Mouse (Mus musculus) MEL (cell line): ENCODE measurements around the gene Senp7. TPM values are rescaled to one million over a fixed set of nuclear protein-coding genes. Genes with fewer than 3 reads are reported as not detected.

Source experiments
- DNase-seq: peaks from one replicate; pipeline ENCODE4 v3.0.0; 2011; ENCODE audit warnings: low read depth, low spot score
- H3K27ac ChIP-seq: 2 replicates; pipeline ENCODE4 v1.5.1; 2012; ENCODE audit warnings: low read depth, mild to moderate bottlenecking, control low read depth, low read length, moderate library complexity; ENCODE audit not compliant: control insufficient read depth
- H3K27me3 ChIP-seq, 2 experiments: fragments of 150-350 bp in 1 of 2; sonication (generic) in 1 of 2; 2 replicates each; pipeline ENCODE4 v1.6.1; 2012; ENCODE audit warnings: low read length in 2 of 2, mild to moderate bottlenecking in 2 of 2, improper control_type of control experiment in 1 of 2, moderate library complexity in 1 of 2; ENCODE audit not compliant: insufficient read depth in 2 of 2, control insufficient read depth in 1 of 2
- H3K36me3 ChIP-seq, 2 experiments: 2 replicates each; pipeline ENCODE4 v1.6.1; 2012 to 2014; ENCODE audit warnings: low read length in 2 of 2, improper control_type of control experiment in 1 of 2, inconsistent platforms in 1 of 2, mild to moderate bottlenecking in 1 of 2; ENCODE audit not compliant: insufficient read depth in 2 of 2, control insufficient read depth in 1 of 2
- H3K4me1 ChIP-seq, 2 experiments: fragments of 150-350 bp in 1 of 2; sonication (generic) in 1 of 2; 2 replicates each; pipeline ENCODE4 v1.6.1; 2012; ENCODE audit warnings: low read length in 2 of 2, improper control_type of control experiment in 1 of 2, mild to moderate bottlenecking in 1 of 2; ENCODE audit not compliant: insufficient read depth in 2 of 2, control insufficient read depth in 1 of 2
- H3K4me3 ChIP-seq, 2 experiments: fragments of 150-350 bp in 1 of 2; sonication (generic) in 1 of 2; 2 replicates each; pipeline ENCODE4 v1.5.1; 2012; ENCODE audit warnings: low read depth in 2 of 2, low read length in 2 of 2, mild to moderate bottlenecking in 2 of 2, moderate library complexity in 2 of 2, control low read depth in 1 of 2, improper control_type of control experiment in 1 of 2; ENCODE audit not compliant: control insufficient read depth in 1 of 2, insufficient read depth in 1 of 2
- H3K79me2 ChIP-seq: 2 replicates; pipeline ENCODE4 v1.6.1; 2012; ENCODE audit warnings: mild to moderate bottlenecking, low read length, moderate library complexity; ENCODE audit not compliant: control insufficient read depth, poor library complexity, insufficient read depth
- H3K9ac ChIP-seq: 2 replicates; pipeline ENCODE4 v1.6.1; 2012; ENCODE audit warnings: low read depth, mild to moderate bottlenecking, control low read depth, low read length, moderate library complexity; ENCODE audit not compliant: control insufficient read depth, poor library complexity, severe bottlenecking
- H3K9me3 ChIP-seq: fragments of 150-350 bp; sonication (generic); replicated peaks from 2 replicates; pipeline ENCODE4 v1.6.1; 2012; ENCODE audit warnings: mild to moderate bottlenecking, low read length, improper control_type of control experiment, moderate library complexity; ENCODE audit not compliant: insufficient read depth
- BHLHE40 ChIP-seq: IDR thresholded peaks from 2 replicates; pipeline ENCODE4 v1.6.1; 2012; ENCODE audit warnings: low read depth, mild to moderate bottlenecking, inconsistent platforms, low read length, improper control_type of control experiment, borderline replicate concordance
- CHD1 ChIP-seq: IDR thresholded peaks from 2 replicates; pipeline ENCODE4 v1.6.1; 2012; ENCODE audit warnings: low read depth, mild to moderate bottlenecking, inconsistent platforms, low read length, improper control_type of control experiment
- CTCF ChIP-seq, 3 experiments: IDR thresholded peaks in 2 of 3; conservative IDR thresholded peaks in 1 of 3; 2 replicates each; pipeline ENCODE4 v1.5.1; 2011 to 2012; ENCODE audit warnings: low read length in 3 of 3, low read depth in 2 of 3, mild to moderate bottlenecking in 2 of 3, improper control_type of control experiment in 1 of 3, inconsistent platforms in 1 of 3, mixed read lengths in 1 of 3, moderate library complexity in 1 of 3; ENCODE audit not compliant: control insufficient read depth in 1 of 3, insufficient read depth in 1 of 3, poor library complexity in 1 of 3, severe bottlenecking in 1 of 3
- E2F4 ChIP-seq: IDR thresholded peaks from 2 replicates; pipeline ENCODE4 v1.6.1; 2011; ENCODE audit warnings: low read depth, low read length, improper control_type of control experiment, borderline replicate concordance
- ETS1 ChIP-seq: IDR thresholded peaks from 2 replicates; pipeline ENCODE4 v1.6.1; 2012; ENCODE audit warnings: low read depth, mild to moderate bottlenecking, inconsistent platforms, low read length, improper control_type of control experiment, moderate library complexity
- GATA1 ChIP-seq: IDR thresholded peaks from 2 replicates; pipeline ENCODE4 v1.6.1; 2011; ENCODE audit warnings: low read depth, low read length, improper control_type of control experiment
- HCFC1 ChIP-seq: IDR thresholded peaks from 2 replicates; pipeline ENCODE4 v1.6.1; 2012; ENCODE audit warnings: low read depth, mild to moderate bottlenecking, inconsistent platforms, low read length, improper control_type of control experiment, moderate library complexity
- MAFK ChIP-seq: IDR thresholded peaks from 2 replicates; pipeline ENCODE4 v1.6.1; 2011; ENCODE audit warnings: low read depth, mild to moderate bottlenecking, low read length, improper control_type of control experiment, borderline replicate concordance
- MAZ ChIP-seq: IDR thresholded peaks from 2 replicates; pipeline ENCODE4 v1.6.1; 2012; ENCODE audit warnings: low read depth, mild to moderate bottlenecking, inconsistent platforms, low read length, improper control_type of control experiment
- MXI1 ChIP-seq: IDR thresholded peaks from 2 replicates; pipeline ENCODE4 v1.6.1; 2011; ENCODE audit warnings: mild to moderate bottlenecking, low read depth, low read length, improper control_type of control experiment
- NRF1 ChIP-seq: IDR thresholded peaks from 2 replicates; pipeline ENCODE4 v1.6.1; 2014; ENCODE audit warnings: low read depth, mild to moderate bottlenecking, inconsistent platforms, low read length, improper control_type of control experiment, moderate library complexity; ENCODE audit not compliant: poor library complexity, insufficient read depth, severe bottlenecking
- POLR2A ChIP-seq, 2 experiments: IDR thresholded peaks; 2 replicates each; pipeline ENCODE4 v1.6.1; 2011 to 2012; ENCODE audit warnings: low read length in 2 of 2, mild to moderate bottlenecking in 2 of 2, control low read depth in 1 of 2, improper control_type of control experiment in 1 of 2, low read depth in 1 of 2, moderate library complexity in 1 of 2; ENCODE audit not compliant: control insufficient read depth in 1 of 2, insufficient read depth in 1 of 2, poor library complexity in 1 of 2
- POLR2AphosphoS2 ChIP-seq: IDR thresholded peaks from 2 replicates; pipeline ENCODE4 v1.6.1; 2011; ENCODE audit warnings: low read length, improper control_type of control experiment
- POLR2AphosphoS5 ChIP-seq: IDR thresholded peaks from 2 replicates; pipeline ENCODE4 v1.6.1; 2012; ENCODE audit warnings: low read depth, borderline replicate concordance, mild to moderate bottlenecking, inconsistent platforms, low read length, moderate library complexity, mixed read lengths
- RCOR1 ChIP-seq: IDR thresholded peaks from 2 replicates; pipeline ENCODE4 v1.6.1; 2012; ENCODE audit warnings: low read depth, mild to moderate bottlenecking, inconsistent platforms, low read length, improper control_type of control experiment
- SIN3A ChIP-seq: IDR thresholded peaks from 2 replicates; pipeline ENCODE4 v1.6.1; 2012; ENCODE audit warnings: low read length, improper control_type of control experiment, inconsistent platforms
- SMC3 ChIP-seq: IDR thresholded peaks from 2 replicates; pipeline ENCODE4 v1.6.1; 2011; ENCODE audit warnings: low read depth, low read length, improper control_type of control experiment
- TCF12 ChIP-seq: IDR thresholded peaks from 2 replicates; pipeline ENCODE4 v1.6.1; 2014; ENCODE audit warnings: low read depth, mild to moderate bottlenecking, inconsistent platforms, low read length, improper control_type of control experiment, moderate library complexity
- USF1 ChIP-seq: IDR thresholded peaks from 2 replicates; pipeline ENCODE4 v1.6.1; 2014; ENCODE audit warnings: low read depth, mild to moderate bottlenecking, inconsistent platforms, low read length, improper control_type of control experiment, moderate library complexity
- USF2 ChIP-seq, 2 experiments: IDR thresholded peaks; 2 replicates each; pipeline ENCODE4 v1.6.1; 2011 to 2012; ENCODE audit warnings: improper control_type of control experiment in 2 of 2, low read length in 2 of 2, borderline replicate concordance in 1 of 2, inconsistent platforms in 1 of 2, low read depth in 1 of 2, mild to moderate bottlenecking in 1 of 2; ENCODE audit not compliant: insufficient read depth in 1 of 2
- ZC3H11A ChIP-seq: IDR thresholded peaks from 2 replicates; pipeline ENCODE4 v1.6.1; 2012; ENCODE audit warnings: low read depth, mild to moderate bottlenecking, inconsistent platforms, low read length, improper control_type of control experiment
- ZMIZ1 ChIP-seq: IDR thresholded peaks from 2 replicates; pipeline ENCODE4 v1.6.1; 2012; ENCODE audit warnings: low read depth, mild to moderate bottlenecking, inconsistent platforms, low read length, improper control_type of control experiment, moderate library complexity
- ZNF384 ChIP-seq: IDR thresholded peaks from 2 replicates; pipeline ENCODE4 v1.6.1; 2012; ENCODE audit warnings: low read depth, mild to moderate bottlenecking, inconsistent platforms, low read length, improper control_type of control experiment
- polyA plus RNA-seq, 2 experiments: library from polyadenylated mRNA; stranded (reverse) in 1 of 2; unstranded in 1 of 2; fragments of >175 nt in 1 of 2; fragments of >200 nt in 1 of 2; gene quantifications; 2 replicates each; pipeline versions ENCODE4 v1.2.1 to v1.2.4; 2012; ENCODE audit warnings: low replicate concordance in 2 of 2, low read depth in 1 of 2; ENCODE audit not compliant: insufficient read length in 2 of 2, insufficient read depth in 1 of 2, missing spikeins in 1 of 2
- total RNA-seq: library from RNA; depleted of rRNA; stranded (reverse); fragments of 300-350 nt; gene quantifications from 2 replicates; pipeline ENCODE4 v1.2.3, GENCODE M21; 2012

Senp7 gene
- total and polyA plus RNA-seq, 3 experiments = 7.7 to 15.0 TPM; not detected in 1

GRCm38 (mm10) chr16:56012789-56013743 is 35.1 kb upstream of the Senp7 start:
- H3K79me2 ChIP-seq = no peaks in the 10 kb centered on the region
- no peak overlapping the region for H3K4me3 ChIP-seq
- no peaks in the 10 kb centered on the region for H3K27me3 ChIP-seq
- no peak overlapping the region for H3K27ac ChIP-seq
- H3K9ac ChIP-seq = no peak overlapping the region
- peaks cover 14 to 17% of the 10 kb centered on the region in 2 experiments for H3K36me3 ChIP-seq
- peaks cover 0 to 8% of the 10 kb centered on the region in 2 experiments; a peak in 2 of 4 replicates for H3K4me1 ChIP-seq
- no peak for TF ChIP-seq ETS1
- DNase-seq = peak; percentile 30
- no peaks in the 10 kb centered on the region for H3K9me3 ChIP-seq

- TF ChIP-seq POLR2A (IDR thresholded peaks at IDR 0.05; ENCODE audit: control insufficient read depth in 1 of 2, insufficient read depth in 1 of 2, low read depth in 1 of 2, low read length in 2 of 2, poor library complexity in 1 of 2) (peak in 1 of 2 experiments; percentile 43; a peak in 2 of 4 replicates), CTCF (IDR thresholded peaks at IDR 0.05 in 2 of 3, conservative IDR thresholded peaks at IDR 0.05 in 1 of 3; ENCODE audit: control insufficient read depth in 1 of 3, insufficient read depth in 1 of 3, low read depth in 2 of 3, low read length in 3 of 3, poor library complexity in 1 of 3, severe bottlenecking in 1 of 3) (no peak), MXI1 (no peak), POLR2AphosphoS2 (no peak), MAFK (no peak), GATA1 (no peak), ZMIZ1 (no peak), NRF1 (no peak), CHD1 (no peak)
- Histone ChIP-seq H3K27ac (no peak overlapping the region), H3K79me2 (peaks cover 1% of the 10 kb centered on the region; the same call in 1 of the 2 replicates), H3K9me3 (no peaks in the 10 kb centered on the region), H3K4me3 (no peak overlapping the region), H3K27me3 (no peaks in the 10 kb centered on the region), H3K9ac (no peak overlapping the region), H3K36me3 (peaks cover 7 to 23% of the 10 kb centered on the region in 2 experiments), H3K4me1 (peaks cover 0 to 2% of the 10 kb centered on the region in 2 experiments; a peak in 1 of 4 replicates)
- DNase-seq = no peak
Measured at GRCm38 (mm10) chr16:56014076-56014475, 34.1 kb upstream of the Senp7 start.

GRCm38 (mm10) chr16:56019660-56020059 is 28.5 kb upstream of the Senp7 start:
- H3K9ac ChIP-seq = no peak overlapping the region
- no peak overlapping the region for H3K27ac ChIP-seq
- H3K4me1 ChIP-seq = peaks cover 0 to 2% of the 10 kb centered on the region in 2 experiments; a peak in 1 of 4 replicates
- H3K27me3 ChIP-seq = no peaks in the 10 kb centered on the region
- H3K36me3 ChIP-seq = peaks cover 2 to 55% of the 10 kb centered on the region in 2 experiments
- peaks cover 17% of the 10 kb centered on the region for H3K79me2 ChIP-seq
- no peaks in the 10 kb centered on the region for H3K9me3 ChIP-seq
- H3K4me3 ChIP-seq = no peak overlapping the region
- no peak for DNase-seq
- TF ChIP-seq USF1 = no peak
- TF ChIP-seq SMC3 = no peak
- no peak for TF ChIP-seq CHD1
- no peak for TF ChIP-seq HCFC1
- TF ChIP-seq RCOR1 = no peak
- TF ChIP-seq BHLHE40 = no peak
- TF ChIP-seq MAFK = no peak
- TF ChIP-seq POLR2AphosphoS5 = no peak
- no peak for TF ChIP-seq ZMIZ1
- no peak for TF ChIP-seq ZC3H11A
- no peak for TF ChIP-seq SIN3A
- TF ChIP-seq E2F4 = no peak
- TF ChIP-seq GATA1 = no peak
- TF ChIP-seq TCF12 = no peak
- no peak for TF ChIP-seq ZNF384
- no peak for TF ChIP-seq USF2 (IDR thresholded peaks at IDR 0.05; ENCODE audit: borderline replicate concordance in 1 of 2, insufficient read depth in 1 of 2, low read depth in 1 of 2, low read length in 2 of 2)
- no peak for TF ChIP-seq MAZ
